Mouse (Mus musculus) midbrain, postnatal 0 days (tissue): Measurements from ENCODE around the gene Psmb4. TPM values are rescaled to one million over a fixed set of nuclear protein-coding genes. Genes with fewer than 3 reads are reported as not detected.
A peak's percentile ranks its signal among the peaks of the same experiment; 100 is the strongest.
"Not testable (repeated sequence)": the region's sequence is repeated elsewhere in the genome, so short reads cannot be mapped to it uniquely, and the experiment has no call there.

ENCODE experiments used
- ATAC-seq: fragments of 200-750 bp; cut with Nextera tagmentation; 2 replicates; pipeline ENCODE4 v1.8.0; 2017; ENCODE audit warnings: moderate number of reproducible peaks, mild to moderate bottlenecking, moderate TSS enrichment, moderate library complexity; ENCODE audit not compliant: low FRiP score
- DNase-seq: peaks from one replicate; pipeline ENCODE4 v3.0.0-alpha.2; 2015; ENCODE audit warnings: low spot score
- H3K27ac ChIP-seq: fragments of 300-500 bp; sonication (generic); 2 replicates; pipeline ENCODE4 v1.5.1; 2014; ENCODE audit warnings: low read depth, mild to moderate bottlenecking, low read length, mixed read lengths
- H3K27me3 ChIP-seq: fragments of 300-500 bp; sonication (generic); 2 replicates; pipeline ENCODE4 v1.6.1; 2014; ENCODE audit warnings: low read length, control low read depth, mixed read lengths; ENCODE audit not compliant: insufficient read depth
- H3K36me3 ChIP-seq: fragments of 300-500 bp; sonication (generic); 2 replicates; pipeline ENCODE4 v1.6.1; 2014; ENCODE audit warnings: low read length, control low read depth, mixed read lengths; ENCODE audit not compliant: insufficient read depth
- H3K4me1 ChIP-seq: fragments of 300-500 bp; sonication (generic); 2 replicates; pipeline ENCODE4 v1.6.1; 2014; ENCODE audit warnings: mild to moderate bottlenecking, control low read depth, antibody characterized with exemption, low read length, mixed read lengths; ENCODE audit not compliant: insufficient read depth
- H3K4me2 ChIP-seq: fragments of 300-500 bp; sonication (generic); 2 replicates; pipeline ENCODE4 v1.6.1; 2014; ENCODE audit warnings: low read depth, mild to moderate bottlenecking, low read length, mixed read lengths; ENCODE audit not compliant: poor library complexity, severe bottlenecking
- H3K4me3 ChIP-seq: fragments of 300-500 bp; sonication (generic); 2 replicates; pipeline ENCODE4 v1.5.1; 2014; ENCODE audit warnings: low read depth, mild to moderate bottlenecking, low read length, moderate library complexity
- H3K9ac ChIP-seq: fragments of 300-500 bp; sonication (generic); replicated peaks from 2 replicates; pipeline ENCODE4 v1.6.1; 2014; ENCODE audit warnings: mild to moderate bottlenecking, low read length, moderate library complexity, mixed read lengths; ENCODE audit not compliant: poor library complexity, severe bottlenecking
- H3K9me3 ChIP-seq: fragments of 300-500 bp; sonication (generic); 2 replicates; pipeline ENCODE4 v1.6.1; 2016; ENCODE audit warnings: low read length, control low read depth
- CTCF ChIP-seq: IDR thresholded peaks from 2 replicates; pipeline ENCODE4 v1.5.1; 2016; ENCODE audit warnings: antibody characterized with exemption, mild to moderate bottlenecking
- WGBS: fragments of 180-500 bp; shearing (Covaris S2); extraction: QIAGEN DNeasy Blood & Tissue Kit; methylation state at CpG from one replicate; pipeline ENCODE4 v1.1.7; 2014; 5-methylcytosine and 5-hydroxymethylcytosine counted together
- polyA plus RNA-seq: library from polyadenylated mRNA; unstranded; fragments of >200 nt; fragmentation: Nextera tagmentation; extraction: Ambion mirVana; gene quantifications from 2 replicates; pipeline ENCODE4 v1.2.1, GENCODE M21; 2015
- total RNA-seq: library from RNA; depleted of rRNA; stranded (reverse); fragments of >200 nt; gene quantifications from 2 replicates; pipeline ENCODE4 v1.2.3, GENCODE M21; 2014

Psmb4 gene
- total and polyA plus RNA-seq, 2 experiments from 2014 or later = 270 to 358 TPM

- H3K9ac ChIP-seq = 0 out of 2 replicates have a peak within 1 kb of the TSS, but pooled peaks have one; percentile 19
- peak; percentile 76 for DNase-seq
- H3K4me2 ChIP-seq = peak within 1 kb of the TSS; percentile 22; the same call in 1 of the 2 replicates
- H3K27me3 ChIP-seq = no peaks in the 10 kb centered on the region
- no peaks in the 10 kb centered on the region for H3K36me3 ChIP-seq
- TF ChIP-seq CTCF = no peak
- no peaks in the 10 kb centered on the region for H3K4me1 ChIP-seq
- peak within 1 kb of the TSS; percentile 12; the same call in 1 of the 2 replicates for H3K27ac ChIP-seq
- no peaks in the 10 kb centered on the region for H3K9me3 ChIP-seq
- 32% methylated on average over 16 of the region's 16 CpGs for WGBS
- ATAC-seq = peak; percentile 50
- H3K4me3 ChIP-seq = peak within 1 kb of the TSS; percentile 21; the same call in 1 of the 2 replicates
Measured at GRCm38 (mm10) chr3:94932809-94933564, 46.2 kb upstream of the Psmb4 start, which contains the start of gene Selenbp1. Selenbp1 (plus strand) TSS chr3:94933056.

- ATAC-seq, H3K27ac ChIP-seq, DNase-seq, H3K36me3 ChIP-seq, H3K4me2 ChIP-seq, H3K27me3 ChIP-seq, H3K9ac ChIP-seq, H3K4me1 ChIP-seq, H3K9me3 ChIP-seq, H3K4me3 ChIP-seq: not testable (repeated sequence)
- 64% methylated on average over 2 of the region's 2 CpGs for WGBS
Measured at GRCm38 (mm10) chr3:94932279-94932678, 45.5 kb upstream of the Psmb4 start.

DNA sequence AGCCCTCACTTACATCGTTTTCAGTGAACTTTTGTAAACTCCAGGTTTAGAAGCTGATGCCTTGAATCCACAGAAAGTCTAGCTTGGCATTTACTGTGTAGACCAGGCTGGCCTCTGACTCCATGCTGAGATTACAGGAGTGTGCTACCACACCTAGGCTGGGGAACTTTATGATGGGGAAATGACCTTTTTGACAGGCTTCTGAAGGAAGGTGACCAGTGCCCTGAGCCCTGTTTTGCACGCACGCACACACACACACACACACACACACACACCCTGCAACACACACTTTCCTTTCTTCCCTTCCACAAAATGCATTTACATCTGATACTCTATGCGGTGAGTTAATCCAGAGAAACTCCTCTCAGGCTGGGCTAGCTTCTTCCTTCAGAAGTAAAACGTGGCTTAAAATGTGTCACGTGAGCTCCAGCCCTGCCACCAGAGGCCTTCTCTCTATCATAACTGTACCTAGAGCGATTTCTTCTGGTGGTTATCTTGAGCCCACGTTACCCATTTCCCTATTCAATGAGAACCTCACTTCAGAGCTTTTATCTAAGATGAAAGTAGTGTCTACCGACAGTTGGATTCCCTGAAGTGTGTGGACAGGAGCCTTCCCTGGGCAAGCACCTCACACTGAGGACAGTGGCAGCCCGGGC, 44.8 kb upstream of the Psmb4 start:
- not testable (repeated sequence) for H3K27ac ChIP-seq, H3K4me1 ChIP-seq, H3K9ac ChIP-seq, H3K4me2 ChIP-seq, H3K27me3 ChIP-seq, DNase-seq, H3K36me3 ChIP-seq, H3K9me3 ChIP-seq, ATAC-seq, H3K4me3 ChIP-seq
- 80% methylated on average over 10 of the region's 10 CpGs for WGBS

DNA sequence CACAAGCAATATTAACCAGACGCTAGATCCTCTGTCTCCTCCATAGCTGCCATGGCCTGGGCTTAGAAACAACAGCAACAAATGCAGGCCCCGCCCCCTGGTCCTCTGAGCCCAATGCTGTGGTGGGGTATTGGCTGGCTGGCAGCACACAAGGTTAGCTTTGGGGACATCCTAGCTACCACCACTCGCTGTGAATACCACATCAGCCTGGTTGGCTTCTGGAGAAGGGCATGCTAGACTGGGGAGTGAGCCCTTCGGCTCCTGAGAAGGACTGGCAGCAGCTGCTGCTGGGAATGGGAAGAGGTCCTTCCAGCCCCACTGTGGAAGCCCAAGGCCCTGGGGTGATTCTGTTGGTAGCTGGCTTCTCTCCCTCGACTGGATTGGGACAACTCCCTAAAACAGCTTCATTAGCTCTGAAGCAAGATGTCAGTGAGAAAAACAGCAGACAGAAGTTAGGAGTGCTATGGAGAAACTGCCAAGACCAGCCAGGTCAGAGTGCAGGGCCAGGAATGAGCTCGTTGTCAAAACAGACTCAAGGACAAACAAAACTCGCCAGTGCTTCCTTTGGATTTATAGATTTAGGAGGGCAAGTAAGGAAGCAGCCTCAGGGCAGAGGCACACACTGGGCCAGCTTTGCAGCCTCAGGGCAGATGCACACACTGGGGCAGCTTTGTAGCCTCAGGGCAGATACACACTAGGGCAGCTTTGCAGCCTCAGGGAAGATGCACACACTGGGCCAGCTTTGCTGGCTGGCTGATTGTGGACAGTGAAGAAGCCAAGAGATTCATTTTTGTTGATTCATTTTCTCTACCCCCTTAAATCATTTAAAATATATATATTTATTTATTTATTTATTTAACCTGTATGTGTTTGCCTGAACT, 43.9 kb upstream of the Psmb4 start:
- not testable (repeated sequence) for H3K27ac ChIP-seq, H3K4me1 ChIP-seq, H3K36me3 ChIP-seq, H3K4me3 ChIP-seq, H3K9ac ChIP-seq, DNase-seq, ATAC-seq, H3K9me3 ChIP-seq, H3K4me2 ChIP-seq, H3K27me3 ChIP-seq
- 44% methylated on average over 7 of the region's 7 CpGs for WGBS

DNA sequence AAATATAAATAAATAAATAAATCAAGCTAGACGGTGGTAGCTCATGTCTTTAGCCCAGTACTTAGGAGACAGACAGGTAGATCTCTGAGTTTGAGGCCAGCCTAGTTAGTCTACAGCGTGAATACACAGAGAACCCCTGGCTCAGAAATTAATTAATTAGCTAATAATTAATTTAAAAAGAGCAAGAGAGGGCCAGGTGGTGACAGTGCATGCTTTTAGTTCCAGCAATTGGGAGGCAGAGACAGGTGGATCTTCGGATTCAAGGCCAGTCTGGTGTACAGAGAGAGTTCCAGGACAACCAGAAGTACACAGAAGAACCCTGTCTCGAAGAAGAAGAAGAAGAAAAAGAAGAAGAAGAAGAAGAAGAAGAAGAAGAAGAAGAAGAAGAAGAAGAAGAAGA, 42.2 kb upstream of the Psmb4 start:
- H3K27ac ChIP-seq, H3K36me3 ChIP-seq, H3K4me1 ChIP-seq, H3K27me3 ChIP-seq, H3K9me3 ChIP-seq, ATAC-seq, H3K4me3 ChIP-seq, H3K9ac ChIP-seq, DNase-seq, H3K4me2 ChIP-seq: not testable (repeated sequence)
- whole genome bisulfite sequencing = 95% methylated on average over 4 of the region's 4 CpGs

DNA sequence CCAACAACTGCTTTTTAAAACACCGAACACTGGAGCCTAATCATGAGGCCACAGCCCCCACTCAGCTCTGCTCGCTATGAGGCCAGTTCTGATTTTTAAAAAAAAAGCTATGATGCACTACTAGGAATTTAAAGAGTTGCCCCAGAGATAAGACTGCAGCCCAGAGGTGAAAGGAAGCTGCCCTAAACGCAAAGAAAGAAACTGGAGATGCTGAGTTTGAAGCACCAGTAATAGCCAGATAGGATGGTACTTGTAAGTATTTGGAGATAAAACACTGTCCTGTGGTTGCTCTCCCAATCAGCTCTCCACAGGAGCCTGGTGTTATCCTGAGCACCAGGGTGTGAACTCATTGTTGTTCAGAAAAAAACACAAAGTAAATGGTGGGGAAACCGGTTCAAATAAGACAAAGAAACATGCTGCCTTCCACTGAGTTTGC, 39.6 kb upstream of the Psmb4 start:
- H3K36me3 ChIP-seq, H3K9me3 ChIP-seq, H3K4me3 ChIP-seq, H3K27ac ChIP-seq, H3K4me1 ChIP-seq, H3K9ac ChIP-seq, ATAC-seq, H3K27me3 ChIP-seq, DNase-seq, H3K4me2 ChIP-seq: not testable (repeated sequence)
- WGBS = 48% methylated on average over 4 of the region's 4 CpGs
